Mouse (Mus musculus): ENCODE data around the gene Pnpla5. TPM values are rescaled to one million over a fixed set of nuclear protein-coding genes. Genes with fewer than 3 reads are reported as not detected.
A peak's percentile ranks its signal among the peaks of the same experiment; 100 is the strongest.
"Not testable (repeated sequence)": the region's sequence is repeated elsewhere in the genome, so short reads cannot be mapped to it uniquely, and the experiment has no call there.

Pnpla5 gene
- not detected for polyA plus RNA-seq (2017; shearing (Covaris generic))

DNA sequence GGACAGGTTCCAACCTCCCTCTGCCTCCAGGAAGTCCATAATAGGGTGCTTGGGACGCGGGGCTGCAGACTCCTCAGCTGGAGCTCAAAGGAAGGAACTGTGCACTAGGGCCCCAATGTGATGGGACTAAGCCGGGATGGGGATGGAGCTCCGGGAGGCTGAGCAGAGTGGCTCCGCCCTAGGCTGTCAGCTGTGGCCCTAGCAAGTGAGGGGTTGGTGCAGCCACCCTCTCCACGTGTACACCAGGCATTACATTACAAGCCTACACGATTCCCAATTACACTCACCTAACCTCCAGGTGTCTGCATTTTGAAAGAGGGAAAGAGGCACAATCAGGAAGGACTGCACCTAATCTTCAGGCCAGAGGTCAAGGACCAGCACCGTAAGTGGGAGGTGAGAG is at the start of gene Pnpla5:
Gene Pnpla5 (minus strand): TSS at position 101 of the 400 bp plus-strand sequence.
- ATAC-seq, result no peak

DNA sequence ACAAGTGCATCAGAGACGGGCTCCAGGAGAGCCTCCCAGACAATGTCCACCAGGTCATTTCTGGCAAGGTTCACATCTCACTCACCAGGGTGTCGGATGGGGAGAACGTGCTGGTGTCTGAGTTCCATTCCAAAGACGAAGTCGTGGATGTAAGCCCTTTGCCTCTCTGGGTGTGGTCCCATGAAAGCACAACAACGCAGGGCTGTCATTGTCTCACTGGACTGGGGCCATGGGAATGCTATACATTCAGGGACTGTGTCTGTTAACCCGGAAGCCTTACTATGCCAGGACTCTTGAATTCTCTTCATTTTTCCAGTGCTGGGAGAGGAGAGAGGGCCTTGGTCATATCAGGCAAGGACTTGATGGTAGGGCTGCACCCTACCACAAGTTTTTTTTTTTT is 48.2 kb upstream of the Pnpla5 start:
- no peak for ATAC-seq

DNA sequence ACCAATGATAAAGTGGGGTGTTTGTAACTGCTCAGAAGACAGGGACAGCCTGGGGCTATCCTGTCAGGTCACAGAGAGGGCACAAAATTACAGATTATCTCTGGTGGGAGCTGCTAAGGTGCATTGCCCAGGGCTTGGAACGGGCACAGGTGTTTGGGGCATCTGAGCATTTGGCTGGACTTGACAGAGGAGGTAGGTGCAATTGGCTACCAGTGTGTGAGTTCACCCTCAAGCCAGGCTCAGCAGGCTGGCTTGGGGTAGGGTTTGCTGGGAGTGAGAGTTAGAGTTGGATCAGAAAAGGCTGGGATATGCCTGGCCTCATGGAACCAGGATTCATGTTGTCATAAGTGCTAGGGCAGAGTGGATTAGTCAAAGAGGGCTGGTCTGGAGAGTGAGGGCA is 46.5 kb upstream of the Pnpla5 start:
- no peak for ATAC-seq

DNA sequence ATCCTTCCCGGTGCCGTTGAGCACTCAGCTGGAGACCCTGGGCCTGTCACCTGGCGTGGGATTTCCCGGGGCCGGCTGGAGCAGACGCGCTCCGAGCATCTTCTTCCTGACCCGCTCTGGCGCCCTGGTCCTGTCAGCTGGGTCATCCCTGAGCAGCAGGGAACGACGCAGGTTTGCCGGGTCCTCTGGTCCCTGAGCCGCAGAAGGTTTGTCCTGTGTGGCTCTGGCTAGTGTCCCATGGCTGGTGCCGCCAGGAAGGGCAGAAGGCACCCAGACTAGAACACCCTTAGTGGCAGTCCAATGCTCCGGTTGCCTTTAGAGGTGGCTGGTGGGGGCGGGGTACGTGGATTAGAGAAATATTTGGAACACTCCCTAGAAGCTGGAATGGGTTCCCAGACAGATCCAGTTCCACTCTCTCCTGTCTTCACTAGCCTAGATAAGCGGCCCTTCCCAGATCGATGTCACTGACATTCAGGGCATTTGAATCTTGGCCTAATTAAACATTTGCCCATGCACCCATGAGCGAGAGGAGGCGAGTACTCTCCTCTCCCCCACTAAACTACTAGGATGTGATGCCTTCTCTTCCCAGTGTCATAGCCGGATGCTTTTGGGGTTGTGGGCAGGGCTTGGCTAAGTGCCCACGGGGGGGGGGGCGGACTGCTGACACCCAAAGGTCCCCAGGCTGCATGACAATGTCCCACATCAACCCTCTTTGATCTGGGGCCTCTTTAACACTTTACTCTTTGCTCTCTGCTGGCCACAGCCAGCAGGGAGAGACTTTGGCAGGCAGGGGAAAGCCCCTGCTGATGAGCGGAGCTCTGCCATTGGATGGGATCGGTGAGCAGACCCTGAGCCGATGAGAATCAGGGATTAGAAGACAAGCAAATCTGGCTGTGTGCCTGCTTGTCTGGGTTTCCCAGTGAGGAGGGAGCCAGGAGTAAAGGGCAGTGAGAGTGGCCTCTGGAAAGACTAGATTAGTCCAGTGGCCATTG is 45.5 kb upstream of the Pnpla5 start:
- ATAC-seq, result no peak

DNA sequence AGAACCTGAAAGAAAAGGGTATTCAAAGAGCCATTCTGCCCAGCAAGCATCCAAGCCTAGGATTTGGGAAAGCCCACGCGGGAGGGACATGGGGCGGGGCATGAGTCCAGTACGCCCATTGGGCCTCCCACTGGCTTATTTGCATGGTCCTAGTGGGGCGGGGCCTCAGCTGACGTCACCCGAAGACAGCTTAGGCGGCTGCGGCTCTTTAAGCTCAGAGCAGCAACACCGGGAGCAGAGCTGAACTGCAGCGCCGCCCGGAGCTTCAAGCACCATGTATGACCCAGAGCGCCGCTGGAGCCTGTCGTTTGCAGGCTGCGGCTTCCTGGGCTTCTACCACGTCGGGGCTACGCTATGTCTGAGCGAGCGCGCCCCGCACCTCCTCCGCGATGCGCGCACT is 44.6 kb upstream of the Pnpla5 start, which contains the start of gene Pnpla3:
Gene Pnpla3 (plus strand): TSS at position 238 of the 400 bp plus-strand sequence.
- peak; percentile 57 for ATAC-seq

DNA sequence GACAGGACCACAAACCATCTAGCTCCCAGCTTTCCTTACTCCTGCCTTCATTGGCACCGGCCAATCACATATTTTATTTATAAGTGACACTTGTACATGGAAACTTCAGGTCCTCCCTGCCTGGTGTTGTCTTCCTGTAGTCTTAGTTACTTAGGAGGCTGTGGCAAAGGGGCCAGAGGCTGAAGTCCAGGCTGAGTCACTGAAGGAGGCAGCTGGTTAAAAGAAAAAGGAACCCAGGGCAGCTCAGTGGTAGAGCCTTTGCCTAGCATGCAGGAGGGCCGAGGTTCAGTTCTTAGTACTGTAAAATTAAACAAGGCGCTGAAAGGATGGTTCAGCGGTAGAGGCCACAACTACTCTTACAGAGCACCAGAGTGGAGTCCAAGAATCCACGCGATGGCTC is 43.8 kb upstream of the Pnpla5 start:
- ATAC-seq, result no peak

DNA sequence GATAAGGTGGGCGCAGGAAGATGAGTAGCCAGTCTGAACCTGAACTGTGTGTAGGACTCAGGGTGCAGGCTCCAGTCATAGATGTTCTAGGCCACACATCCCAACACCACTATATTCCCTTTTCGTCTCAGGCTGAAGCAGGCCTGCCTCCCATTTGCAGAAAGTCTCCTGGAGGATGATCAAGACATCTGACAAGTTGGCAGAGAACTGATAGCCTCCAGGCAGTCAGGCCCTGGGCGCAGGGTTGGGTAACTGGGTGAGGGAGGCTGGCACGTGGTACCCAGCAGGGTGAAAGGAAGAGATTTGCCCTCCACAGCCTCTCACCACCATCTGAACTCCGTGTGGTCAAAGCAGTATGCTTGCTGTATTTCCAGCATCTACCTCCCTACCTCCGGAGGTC is 38.9 kb upstream of the Pnpla5 start:
- no peak for ATAC-seq

DNA sequence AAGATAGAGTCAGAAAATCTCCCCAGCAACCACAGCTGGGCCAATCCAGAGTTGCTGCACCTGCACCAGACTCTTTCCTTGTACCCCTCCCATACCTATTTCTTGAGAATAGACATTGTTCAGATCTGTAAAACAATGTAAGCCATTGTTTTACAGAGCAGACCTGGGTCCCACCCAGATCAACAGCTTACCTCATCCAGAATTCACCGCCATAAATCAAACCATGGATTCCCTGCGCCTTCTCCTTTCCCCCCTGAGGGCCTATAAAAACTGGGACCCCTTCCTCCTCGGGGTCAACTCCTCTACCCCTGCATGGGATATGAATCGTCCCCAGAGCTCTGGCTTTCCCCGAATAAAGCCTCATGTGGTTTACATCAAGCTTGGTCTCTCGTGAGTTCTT is 34.6 kb upstream of the Pnpla5 start:
- ATAC-seq, result not testable (repeated sequence)

DNA sequence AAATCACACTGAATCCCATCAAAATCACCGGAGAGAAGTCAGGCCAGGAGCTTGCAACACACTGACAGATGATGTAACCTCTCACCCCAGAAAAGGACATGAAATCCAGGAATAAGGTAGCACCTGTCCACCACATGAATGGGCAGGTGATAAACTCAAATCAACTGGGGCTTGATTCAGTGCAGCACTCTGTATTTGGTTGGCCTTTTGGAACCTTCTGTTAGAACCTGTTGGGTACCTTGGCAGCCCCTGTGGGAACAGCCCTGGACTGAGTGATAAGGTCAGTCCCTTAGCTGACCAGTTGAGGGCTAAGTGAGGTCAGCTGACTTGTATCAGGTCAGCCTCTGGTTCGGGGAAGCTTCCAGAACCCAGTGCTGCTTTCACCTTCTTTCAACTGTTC is 33.2 kb upstream of the Pnpla5 start:
- ATAC-seq, result no peak

DNA sequence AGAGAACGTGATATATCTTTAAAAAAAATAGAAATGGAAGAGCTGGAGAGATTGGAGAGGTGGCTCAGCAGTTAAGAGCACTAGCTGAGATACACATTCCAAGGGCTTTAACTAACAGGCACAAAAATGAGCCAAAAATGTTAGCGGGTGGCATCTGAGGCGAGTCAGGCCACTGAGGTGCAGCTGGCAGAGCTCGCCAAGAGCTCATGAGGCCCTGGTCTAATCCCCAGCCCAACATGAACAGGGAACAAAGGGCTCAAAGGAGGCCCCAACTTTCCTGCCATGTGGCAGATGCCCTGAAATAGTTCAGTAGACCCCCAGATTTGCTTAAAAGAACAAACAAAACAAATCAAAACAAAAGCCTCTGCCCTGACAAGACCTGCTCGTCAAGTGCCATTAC is 18.0 kb upstream of the Pnpla5 start:
- ATAC-seq, result no peak

DNA sequence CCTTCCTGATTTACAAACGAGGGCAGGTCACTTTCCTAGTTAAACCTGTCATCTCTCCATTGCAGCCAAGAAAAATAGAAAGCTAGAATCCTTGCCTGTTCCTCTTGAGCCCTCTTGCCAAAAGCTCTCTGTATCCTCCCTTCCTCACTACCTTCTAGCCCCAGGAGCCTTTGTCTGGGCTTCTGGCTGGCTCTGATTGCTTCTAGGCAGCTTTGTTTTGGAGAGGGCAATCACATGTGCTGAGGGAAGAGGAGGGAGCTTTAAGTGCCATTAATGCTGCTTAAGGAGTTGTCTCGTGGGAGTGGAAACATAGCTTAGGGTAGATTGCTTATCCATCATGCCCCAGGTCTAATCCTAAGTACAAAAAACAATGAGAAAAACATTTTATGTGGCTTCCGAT is 17.1 kb upstream of the Pnpla5 start:
- ATAC-seq, result no peak

DNA sequence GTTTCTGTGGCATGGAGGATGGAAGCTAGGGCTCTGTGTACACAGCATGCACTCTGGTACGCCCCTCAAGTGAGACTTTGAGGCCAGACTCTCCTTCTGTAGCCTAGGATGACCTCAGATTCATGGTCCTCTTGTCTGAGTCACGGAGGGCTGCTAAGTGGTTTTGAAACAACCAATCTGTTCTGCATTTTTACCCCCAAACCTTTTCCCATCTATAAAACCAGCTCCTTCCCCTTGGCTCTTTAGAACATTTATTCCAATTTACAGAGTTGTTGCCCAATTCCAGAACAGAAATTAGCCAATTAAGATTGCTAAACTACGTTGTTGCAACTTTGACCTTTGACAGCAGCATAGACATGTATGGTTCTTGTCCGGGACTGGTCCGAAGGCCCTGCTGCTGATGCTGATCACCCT is 16.6 kb upstream of the Pnpla5 start:
- no peak for ATAC-seq

DNA sequence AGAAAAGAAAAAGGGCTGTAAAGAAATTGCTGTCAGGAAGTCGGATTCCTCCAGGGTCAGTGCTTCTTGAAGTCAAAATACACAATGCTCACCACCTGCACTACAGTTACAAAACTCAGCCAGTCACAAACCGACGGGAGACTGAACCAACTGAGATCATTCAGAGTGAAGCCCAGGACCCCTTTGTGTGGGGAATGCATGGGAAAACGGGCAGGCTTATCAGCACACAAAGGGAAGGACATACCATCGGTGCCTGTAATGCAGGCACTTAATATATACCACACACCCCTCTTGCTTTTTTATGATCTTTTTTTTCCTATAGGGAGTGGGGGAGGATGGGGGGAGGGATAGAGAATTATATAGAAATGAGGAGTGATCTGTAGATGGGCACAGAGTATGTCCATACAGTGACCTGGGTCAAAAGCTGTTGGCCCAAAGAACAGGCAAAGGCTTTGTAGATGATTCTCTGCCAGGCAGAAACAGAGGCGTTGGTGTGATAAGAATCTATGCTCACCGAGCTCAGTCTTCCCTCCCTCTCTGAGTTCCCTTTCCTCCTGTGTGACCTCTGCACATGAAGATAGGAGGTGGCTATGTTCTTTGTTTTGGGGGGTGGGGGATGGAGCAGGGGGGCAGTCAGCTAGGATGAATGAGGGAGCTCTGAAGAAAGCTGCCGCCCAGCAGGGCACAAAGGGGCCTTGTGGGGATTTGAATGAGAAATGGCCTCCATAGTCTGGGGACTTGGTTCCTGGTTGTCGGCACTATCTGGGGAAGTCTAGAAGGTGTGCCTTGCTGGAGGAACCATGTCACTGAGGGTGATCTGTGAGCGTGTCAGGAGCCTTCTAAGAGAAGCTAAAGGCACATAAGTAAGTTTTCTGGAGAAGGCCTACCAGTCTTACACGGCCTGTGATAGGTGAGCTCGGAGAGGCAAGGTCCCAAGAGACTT is 13.8 kb upstream of the Pnpla5 start:
- ATAC-seq, result no peak

DNA sequence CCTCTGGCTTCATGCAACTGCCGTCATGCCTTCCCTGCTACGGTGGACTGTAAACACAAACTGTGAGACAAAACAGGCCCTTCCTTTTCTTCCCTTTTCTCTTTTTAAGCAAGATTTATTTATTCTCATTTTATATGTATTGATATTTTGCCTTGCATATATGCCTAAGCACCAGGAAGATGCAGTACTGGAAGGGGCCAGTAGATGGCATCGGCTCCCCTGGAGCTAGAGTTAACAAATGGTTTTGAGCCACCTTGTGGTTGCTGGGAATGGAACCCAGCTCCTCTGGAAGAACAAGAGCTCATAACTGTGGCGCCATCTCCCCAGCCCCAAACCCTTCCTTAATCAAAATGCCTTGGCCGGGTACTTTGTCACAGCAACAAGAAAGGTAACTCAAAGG is 12.5 kb upstream of the Pnpla5 start:
- no peak for ATAC-seq

DNA sequence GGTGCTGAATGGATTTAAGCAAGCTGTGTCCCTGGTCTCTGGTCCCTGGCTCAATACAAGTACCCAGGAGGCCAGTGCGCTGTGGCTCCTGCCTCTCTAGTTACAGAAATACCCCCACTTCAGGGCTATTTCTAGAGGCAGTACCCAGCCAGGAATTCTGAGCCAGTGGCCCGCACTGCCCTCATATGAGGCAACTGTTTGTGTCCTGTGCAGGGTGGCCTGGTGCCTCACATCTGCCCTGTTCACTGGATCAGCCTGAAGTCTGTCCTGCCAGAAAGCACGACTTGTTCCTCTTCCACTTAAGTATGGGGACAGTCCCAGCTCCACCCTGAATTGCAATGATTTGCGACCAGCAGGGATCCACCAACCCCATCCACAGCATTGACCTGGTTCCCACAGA is 10.5 kb upstream of the Pnpla5 start:
- no peak for ATAC-seq

DNA sequence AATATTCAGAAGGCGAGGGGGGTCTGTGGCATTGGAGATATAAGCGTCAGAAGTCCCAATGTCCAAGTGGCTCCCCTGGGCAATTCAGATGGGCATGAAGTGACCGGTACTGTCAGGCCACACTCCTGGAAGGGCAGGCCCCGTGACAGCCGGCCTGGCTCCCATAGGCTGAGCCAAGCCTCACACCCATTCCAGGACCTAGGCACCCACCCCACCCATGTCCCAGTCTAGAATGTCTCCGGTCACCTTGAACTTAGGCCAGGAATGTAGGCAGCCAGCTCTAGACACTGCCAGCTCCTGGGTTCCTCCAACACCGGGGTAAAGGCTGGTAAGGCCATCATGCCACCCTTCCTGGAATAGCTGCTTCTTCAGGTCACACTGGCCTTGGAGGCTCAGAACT is 9.0 kb upstream of the Pnpla5 start:
- ATAC-seq, result no peak

DNA sequence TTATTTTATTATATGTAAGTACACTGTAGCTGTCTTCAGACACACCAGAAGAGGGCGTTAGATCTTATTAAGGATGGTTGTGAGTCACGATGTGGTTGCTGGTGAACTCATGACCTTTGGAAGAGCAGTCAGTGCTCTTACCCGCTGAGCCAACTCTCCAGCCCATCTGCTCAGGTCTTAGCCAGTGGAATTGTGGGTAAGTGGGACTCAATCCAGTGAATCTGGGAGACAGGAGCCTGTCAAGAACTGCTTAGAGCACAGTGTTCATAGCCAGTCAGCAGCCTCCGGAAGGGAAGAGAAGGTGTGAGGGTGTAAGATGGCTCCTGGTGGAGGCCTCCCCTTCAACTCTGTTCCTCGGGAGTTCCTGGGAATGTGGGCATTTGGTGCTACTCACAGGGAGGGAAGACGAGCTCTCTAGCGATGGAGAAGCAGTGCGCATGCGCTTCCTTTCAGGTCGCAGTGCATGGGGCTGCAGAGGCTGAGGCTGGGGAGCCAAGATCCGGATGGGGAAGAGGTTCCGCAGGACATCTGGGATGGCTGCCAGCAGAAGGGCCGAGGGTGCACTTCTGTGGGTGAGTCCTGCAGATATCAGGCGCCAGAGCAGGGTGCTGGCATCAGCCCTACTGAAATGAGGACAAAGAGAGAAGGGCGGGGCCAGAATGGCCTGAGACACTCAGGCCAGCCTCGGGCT is 8.3 kb upstream of the Pnpla5 start:
- ATAC-seq, result no peak

DNA sequence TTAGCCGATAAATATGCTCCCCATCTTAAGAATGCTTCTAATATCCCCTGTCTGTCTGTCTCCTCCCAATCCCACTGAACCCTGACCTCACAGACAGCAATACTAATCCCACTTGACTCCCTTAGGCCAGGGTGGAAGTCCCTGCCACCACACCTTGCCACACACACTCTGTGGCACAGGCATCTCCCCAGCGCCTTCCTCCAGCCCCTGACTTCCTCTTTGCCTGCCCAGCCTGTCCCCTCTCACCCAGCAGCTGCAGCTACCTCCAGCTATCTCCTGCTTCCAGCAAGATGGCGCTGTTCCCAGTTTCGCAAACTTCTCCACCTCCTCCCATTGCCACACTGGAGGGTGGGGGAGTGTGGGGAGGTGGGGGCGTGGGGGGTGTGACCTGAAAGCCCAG is 3.9 kb upstream of the Pnpla5 start:
- no peak for ATAC-seq

DNA sequence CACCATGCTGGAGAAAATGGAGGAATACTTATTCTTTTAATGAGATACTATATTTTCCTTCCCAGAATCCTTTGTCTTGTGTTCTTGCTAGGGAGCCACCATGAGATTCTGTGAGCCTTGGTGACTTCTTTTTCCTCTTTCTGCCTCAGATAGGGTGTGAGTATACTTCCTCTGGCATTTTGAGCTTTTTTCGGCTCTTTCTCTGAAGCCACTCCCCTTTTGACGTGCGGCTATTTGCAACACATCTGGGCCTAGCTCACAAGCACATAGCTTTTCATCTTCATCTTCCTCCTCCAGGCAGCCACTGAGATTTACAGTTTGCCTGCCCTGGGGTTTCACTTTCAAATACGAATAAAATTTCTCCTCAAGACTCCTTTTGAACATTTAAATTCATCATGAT is 3.5 kb upstream of the Pnpla5 start:
- ATAC-seq, result no peak

DNA sequence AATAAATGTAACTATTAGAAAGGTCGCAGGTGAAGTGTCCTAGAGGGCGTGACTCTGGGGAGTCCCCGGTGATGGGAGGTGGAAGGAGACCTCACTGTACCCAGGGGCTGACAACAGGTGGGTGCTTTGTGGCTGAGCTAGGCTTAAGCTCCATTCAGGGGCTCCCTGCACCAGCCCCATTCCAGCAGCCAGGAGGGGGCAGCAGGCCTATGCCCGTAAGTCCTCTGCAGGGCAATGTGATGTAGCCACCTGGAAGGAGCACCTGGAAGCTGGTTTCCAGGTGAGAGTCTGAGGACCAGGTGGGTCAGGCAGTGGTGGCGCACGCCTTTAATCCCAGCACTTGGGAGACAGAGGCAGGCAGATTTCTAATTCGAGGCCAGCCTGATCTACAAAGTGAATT is 1.1 kb upstream of the Pnpla5 start:
- ATAC-seq, result no peak

DNA sequence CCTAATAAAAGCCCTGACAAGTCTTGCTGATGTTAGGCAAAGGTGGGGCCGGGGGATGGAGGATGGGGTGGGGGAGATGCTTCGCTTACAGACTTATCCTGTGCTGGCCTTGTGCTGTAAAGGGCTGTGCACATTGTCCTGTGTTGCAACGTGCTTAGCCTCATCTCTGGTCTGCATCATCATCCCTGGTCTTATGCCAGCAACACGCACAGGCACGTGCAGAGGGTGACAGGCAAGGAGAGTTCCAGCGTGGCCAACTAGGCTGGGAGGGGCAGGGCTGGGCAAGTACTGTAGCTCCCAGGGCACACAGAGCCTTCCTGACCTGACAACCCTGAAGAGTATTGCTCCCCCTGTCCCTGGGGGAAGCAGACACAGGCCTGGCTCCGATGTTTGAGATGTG is 1.9 kb downstream of the Pnpla5 start:
- ATAC-seq, result no peak

DNA sequence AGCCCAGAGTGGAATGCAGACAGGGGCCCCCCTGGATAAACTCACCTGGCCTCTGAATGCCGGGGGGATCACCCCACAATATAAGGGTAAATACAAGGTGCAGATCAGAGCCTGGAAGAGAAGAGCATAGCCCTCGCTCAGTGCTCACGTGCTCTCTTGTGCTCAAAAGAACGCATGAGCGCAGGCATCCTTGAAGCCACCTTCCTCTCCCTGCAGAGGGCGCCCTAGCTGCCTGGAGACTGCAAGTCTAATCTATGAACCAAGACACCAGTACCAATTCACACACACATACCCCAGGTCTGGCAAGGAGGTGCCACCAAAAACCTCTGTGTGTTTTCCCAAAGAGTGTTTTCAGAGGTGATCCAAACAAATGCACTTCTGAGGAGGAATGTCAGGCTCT is 2.4 kb downstream of the Pnpla5 start:
- no peak for ATAC-seq

DNA sequence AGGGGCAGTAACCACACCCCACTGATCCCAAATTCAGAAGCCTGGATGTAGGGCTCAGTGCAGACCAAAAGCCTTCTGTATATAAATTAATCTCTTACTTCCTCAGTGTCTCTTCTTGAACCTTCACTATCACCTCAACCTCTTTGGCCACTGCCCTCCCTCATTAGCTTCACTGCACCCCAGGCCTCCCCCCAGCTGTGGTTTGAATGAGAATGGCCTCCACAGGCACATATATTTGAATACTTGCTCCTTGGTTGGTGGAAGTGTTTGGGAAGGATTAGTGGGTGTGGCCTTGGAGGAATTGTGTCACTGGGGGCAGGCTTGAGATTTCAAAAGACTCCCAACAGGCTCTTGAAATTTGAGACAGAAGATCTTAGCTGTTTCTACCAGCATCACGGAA is 6.5 kb downstream of the Pnpla5 start:
- ATAC-seq, result no peak
